In the genomic region with DNA sequence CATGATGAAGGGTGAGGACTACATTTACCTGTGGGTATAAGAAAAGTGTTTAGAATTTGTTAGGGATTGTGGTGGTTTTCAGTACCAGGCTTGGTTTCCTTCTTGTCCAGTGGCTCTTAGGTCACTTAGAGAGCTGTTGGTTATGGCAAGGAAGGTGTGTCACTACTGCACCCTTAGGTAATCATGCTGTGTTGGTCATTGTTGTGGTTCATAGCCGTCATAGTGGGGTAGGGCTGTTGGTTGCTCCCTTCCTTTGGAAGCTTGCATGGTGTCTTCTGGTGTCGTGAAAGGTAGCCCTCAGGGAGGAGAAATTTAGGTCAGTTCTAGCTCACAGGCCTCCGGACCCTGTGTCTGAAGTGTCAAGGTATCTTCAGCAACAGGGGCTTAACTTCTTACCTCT, we compare ENCODE assay signal across 11 mouse cellular contexts.
"Had no signal": no experiment of that assay in that cellular context is flagged by ENCODE, and none has a peak within 500 bp of the region (broad histone marks: within the 10 kb centered on the region; RNA-seq: fewer than 3 reads in every experiment).

No protein-coding gene starts in this region.

- H3K27ac ChIP-seq: kidney, postnatal 0 days; liver, embryonic 13.5 days; neural tube, embryonic 13.5 days had no signal

- ATAC-seq: intestine, postnatal 0 days had no signal

- H3K4me3 ChIP-seq: liver, embryonic 13.5 days; neural tube, embryonic 13.5 days had no signal

- DNase-seq: kidney, adult 2 months; kidney, postnatal 25 days; liver, embryonic 13.5 days; lung, adult 2 months; lung, postnatal 14 days; lung, postnatal 4 days; midbrain, embryonic 14.5 days; thymus, postnatal 25 days had no signal
